Mouse (Mus musculus) urinary bladder, postnatal 14 days (tissue): ENCODE measurements around the gene Ikzf1.

Experiments used
- DNase-seq: peaks from one replicate; pipeline ENCODE4 v3.0.0; 2021; ENCODE audit warnings: low spot score

Gene Ikzf1

DNA sequence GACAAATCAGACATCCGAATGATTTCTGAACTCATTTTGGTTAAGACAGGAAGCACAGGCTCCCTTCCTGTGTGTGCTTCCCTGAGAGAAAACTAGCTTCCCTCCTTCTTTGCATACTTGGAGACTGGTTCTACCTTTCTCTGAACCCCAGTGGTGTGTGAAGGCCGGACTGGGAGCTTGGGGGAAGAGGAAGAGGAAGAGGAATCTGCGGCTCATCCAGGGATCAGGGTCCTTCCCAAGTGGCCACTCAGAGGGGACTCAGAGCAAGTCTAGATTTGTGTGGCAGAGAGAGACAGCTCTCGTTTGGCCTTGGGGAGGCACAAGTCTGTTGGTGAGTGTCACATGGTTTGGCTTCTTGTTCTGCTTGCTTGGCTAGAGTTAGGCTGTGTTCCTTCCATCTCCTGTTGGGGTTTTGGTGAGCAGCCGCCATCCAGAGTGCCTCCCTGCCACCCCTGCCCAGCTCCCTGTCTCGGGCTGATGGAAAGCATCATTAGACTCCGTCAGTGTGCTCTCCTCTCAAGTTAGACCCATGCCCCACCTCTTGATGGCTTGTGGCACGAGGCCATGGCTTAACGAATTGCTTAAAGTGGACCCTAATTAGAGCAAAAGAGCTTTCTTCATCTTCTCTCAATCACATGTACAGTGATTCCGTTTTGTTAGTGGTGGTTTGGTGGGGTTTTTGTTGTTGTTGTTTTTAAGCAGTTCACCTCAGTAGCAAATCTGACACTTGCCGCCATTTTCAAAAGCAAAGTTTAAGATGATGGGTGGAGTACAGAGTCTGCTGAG is 5.4 kb downstream of the Ikzf1 start:
- no peak for DNase-seq

DNA sequence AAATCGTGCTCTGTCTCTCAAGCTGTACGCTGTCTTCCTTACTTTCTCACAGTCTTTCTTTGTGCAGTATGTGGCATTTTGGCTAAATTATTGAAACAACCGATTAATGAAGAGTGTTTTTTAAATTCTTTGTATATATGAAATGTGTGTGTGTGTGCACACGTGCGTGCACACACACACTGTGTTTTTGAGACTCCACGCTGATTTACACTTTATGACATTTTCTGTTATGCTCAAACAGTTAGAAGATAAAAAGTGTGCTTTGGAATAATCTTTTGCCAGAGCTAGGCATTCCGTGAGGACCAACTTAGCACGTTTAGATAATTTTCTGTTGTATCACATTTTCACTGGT is 6.0 kb downstream of the Ikzf1 start:
- DNase-seq, result no peak

DNA sequence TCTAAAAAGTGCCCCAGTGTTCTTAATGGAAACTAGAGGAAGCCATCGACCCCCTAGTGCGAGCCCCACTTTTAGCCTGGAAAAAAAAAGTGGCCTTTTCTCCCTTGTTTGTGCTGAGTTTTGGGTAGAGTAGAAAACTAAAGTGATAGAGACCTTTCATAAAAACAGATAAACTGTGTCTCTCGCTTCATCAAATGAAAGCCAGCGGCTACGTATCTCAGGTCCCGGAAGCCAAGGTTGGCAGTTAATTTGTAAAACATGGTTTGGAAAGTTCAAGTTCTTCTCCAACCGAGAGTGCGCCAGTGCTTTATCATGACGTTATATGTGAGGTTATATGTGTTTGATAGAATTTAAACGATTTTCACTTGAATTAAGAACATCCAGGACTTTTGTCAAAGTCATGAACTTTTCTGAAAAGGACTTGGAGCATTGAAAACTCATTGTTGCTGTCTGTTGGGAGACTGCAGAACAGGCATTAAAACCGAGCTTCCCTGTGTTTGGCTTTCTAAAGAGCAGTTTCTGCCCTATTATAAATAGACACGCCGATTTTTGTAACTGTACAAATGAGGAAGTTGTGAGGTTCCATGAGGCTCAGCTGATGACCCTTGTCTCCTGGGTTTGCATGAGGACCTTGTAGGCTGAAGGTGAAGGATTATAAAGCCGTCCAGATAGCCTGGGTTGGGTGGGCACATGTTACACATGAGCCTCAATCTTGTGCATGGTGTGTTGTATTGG is 6.7 kb downstream of the Ikzf1 start:
- DNase-seq, result no peak

DNA sequence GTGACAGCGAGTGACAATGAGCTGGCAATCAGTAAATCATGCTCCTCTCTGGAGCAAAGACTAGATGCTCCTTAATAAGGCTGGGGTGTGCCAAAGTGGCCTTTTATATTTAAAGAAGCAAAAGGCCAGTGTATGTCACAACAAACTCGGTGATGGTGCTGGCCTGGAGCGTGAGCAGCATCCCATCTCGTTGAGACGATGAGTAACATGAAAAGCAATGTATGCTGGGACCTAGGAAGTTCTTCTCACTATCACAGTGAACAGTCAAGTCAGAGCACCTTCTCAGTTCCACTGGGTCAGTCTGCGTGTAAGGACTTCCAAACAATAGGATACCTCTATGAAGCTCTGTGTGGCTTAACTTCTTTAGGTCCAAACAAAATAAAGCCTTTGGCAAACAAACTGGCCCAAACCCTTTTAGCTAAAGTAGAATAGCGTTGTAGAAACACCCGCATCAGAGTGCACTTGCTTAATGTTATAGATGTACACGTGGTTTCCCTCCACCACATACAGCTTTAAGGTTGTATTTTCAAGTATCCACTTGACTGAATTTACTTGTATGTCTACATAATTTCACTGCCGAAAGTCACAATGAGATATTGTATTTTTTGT is 7.9 kb downstream of the Ikzf1 start:
- no peak for DNase-seq

DNA sequence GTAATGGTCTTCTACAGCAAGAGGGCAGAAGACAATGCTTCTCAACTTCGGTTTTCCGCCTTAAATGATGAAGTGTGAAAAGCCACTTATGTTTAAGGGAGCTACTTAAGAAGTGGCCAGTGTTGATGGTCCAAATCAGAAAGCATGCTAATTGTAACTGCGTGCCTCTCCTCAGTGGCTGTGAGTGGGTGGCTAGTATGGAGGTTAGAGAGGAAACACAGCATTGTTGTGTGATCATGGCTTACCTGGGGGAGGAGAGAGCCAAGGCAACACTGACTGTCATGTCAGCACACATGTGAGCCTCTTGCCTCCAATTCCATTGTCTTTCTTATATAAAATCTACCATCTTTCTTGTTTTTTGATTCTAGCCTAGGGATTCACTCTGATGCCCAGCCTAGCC is 8.6 kb downstream of the Ikzf1 start:
- no peak for DNase-seq

DNA sequence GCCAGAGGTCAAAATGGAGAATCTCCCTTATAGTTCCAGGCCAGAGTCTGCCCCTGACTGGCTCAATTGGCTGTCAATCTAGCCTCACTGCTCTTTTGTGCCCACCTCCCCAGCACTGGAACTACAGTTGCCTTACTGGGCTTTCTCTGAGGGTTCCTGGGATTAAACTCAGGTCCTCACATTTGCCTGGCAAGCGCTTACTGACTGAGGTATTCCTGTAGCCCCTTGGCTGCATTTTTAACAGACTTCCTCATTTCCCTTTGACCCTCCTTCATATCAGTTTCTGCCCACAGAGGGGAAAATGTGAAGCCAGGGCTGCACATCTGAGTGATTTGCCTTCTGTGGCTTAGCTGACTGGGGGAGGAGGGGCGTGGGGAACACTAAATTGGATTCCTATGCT is 9.3 kb downstream of the Ikzf1 start:
- DNase-seq, result no peak

DNA sequence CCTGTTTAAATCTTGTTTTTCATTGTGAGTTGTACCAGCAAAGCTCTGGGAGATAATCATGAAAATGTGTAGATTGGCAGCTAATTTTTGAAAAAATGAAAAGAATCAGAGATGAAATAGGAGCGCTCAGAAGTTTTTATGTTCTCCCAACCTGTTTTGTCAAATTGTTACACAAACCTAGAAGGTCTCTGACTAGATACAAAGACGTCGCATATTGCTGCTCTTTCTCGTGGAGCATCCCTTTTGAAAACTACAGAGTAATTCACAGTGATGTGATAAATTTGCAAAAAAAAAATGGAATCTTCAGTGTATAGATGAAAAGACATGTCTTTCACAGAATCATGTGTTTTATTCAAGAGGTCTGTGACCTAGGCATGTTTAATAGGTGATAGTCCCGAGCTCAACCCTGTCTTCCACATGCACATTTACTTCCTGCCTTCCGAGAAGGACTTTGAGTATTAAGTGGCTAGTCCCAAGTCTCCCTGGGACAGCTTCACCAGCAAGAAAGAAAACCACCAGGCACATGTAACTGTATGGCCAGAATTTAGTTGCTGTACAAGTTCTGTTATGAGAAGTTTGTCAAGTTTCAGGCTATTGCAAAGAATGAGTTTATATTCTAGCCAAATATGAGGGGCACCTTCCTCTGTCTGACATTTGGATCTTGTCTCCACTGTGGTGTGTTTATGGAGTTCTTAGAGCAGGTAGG is 9.8 kb downstream of the Ikzf1 start:
- DNase-seq, result no peak

DNA sequence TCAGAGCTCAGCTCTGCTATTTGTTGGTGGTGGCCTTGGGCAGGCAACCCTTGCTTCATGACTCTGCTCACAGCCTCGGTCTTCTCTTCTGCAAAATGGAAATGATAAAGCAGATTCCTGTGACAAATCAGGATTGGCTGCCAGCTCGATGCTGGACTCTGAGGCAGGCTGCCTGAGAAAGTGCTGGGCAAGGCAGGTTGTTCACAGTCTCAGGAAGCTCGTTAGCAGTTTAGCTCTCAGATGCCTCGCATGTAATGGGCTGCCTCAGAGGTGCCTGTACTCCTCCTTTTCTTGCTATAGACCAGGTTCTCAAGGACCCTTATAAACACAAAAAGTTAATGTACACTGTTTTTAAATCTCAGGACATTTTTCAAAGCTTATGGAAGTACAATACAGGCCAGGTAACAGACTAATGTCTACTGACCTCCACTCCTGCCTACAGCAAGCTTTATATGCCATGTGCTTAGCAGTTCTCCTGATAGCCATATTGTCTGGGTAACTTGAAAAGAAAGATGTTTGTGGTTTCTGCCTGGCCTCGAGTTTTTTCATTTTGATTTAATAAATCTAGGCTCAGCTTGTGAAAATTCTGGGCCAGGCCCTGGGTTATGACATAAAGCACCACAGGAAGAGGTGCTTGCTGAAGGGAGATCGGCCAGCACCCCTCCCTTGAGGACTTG is 10.5 kb downstream of the Ikzf1 start:
- DNase-seq, result no peak

DNA sequence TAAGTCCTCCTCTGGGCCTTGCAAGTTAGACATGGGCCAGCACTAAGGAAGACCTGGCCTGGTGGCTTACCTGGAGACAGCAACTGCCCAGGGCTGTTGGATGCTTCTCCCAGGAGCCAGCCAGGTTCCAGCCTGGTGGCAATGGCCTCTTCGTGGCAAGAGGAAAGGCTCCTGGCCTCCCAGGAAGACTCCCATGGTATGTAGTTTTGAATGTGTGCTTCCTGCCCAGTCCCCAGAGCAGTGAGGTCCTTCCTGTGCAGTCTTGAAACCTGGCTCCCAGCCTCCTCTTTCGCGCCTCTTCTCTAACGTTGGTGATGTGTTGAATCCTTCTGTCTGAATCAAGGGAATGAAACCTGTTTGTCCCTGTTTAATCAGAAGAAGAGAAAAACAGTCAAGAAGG is 11.1 kb downstream of the Ikzf1 start:
- no peak for DNase-seq

DNA sequence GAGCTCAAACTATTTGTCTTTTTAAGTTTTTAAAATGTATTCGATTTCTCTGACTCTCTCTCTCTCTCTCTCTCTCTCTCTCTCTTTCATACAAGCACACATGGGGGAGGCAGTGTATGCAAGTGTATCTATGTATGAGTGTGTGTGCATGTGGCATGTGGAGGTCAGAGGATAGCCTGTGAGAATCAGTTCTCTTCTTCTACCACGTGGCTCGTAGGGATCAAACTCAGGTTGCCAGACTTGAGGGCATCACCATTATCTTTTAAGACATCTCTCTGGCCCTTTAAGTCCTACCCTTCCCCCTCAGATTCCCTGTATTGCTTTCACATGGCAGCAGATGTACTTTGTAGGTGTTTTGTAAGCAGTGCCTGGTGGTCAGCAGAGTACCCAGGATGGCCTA is 12.0 kb downstream of the Ikzf1 start:
- DNase-seq, result no peak

DNA sequence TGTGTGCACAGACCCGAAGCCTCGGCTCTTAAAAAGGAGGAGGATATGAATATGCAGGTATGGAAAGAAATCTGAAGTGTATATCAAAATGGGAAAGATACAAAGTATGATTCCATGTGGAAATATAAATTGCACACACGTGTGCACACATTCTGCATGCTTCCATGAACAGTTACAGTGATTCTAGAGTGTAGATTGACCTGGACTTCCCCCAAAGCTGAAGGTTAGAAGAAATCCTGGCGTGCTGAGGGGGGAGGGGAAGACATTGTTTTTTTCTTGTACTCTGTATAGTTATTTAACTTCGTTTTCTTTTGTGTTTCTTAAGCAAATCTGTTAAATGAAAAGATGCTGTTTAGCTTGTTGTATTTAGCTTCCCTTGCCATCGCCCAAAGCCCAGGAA is 16.6 kb downstream of the Ikzf1 start:
- no peak for DNase-seq

DNA sequence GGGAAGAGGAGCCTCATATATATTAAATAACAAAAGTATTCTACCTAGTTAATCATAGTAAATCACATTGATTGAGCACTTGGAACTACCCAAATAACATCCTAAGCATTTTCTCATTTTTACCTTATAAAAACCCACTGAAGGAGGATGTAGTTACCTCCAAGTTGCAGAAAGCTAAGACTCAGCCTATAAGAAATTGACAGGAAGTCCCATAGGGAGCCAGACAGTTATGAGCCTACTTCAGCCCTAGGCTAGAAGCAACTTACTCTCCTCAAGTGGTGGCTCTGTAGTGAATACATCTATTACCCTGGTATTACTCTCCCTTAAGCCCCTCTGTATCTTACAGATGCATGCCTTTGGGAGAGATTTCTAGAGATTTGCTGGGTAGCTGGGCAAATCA is 19.0 kb downstream of the Ikzf1 start:
- DNase-seq, result no peak

DNA sequence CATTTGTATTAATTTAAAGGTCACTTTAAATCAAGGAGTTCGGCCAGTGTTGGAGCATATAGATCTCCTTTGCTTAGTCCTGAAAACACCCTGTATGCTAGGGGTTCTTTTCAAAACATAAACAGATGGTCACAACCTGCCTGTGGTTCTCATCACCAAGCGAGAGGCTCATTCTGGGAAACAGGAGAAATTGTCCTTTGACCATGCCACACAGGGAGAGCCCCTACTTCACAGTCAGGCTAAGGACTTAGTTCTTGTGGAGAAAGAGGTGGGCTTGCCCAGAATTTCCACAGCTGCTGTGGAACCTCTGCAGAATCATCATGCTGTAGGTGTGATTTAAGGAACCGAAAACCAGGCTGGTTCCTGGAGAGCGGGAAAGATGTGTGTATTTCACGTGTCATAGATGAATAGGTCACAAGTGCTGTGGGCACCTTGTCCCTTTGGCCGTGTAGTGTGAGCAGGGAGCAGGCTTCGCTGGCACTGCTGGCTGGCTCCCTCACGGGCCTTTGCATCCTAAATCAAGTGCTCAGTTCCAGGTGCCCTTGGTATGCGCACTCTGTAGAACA is 23.4 kb downstream of the Ikzf1 start:
- DNase-seq, result no peak

DNA sequence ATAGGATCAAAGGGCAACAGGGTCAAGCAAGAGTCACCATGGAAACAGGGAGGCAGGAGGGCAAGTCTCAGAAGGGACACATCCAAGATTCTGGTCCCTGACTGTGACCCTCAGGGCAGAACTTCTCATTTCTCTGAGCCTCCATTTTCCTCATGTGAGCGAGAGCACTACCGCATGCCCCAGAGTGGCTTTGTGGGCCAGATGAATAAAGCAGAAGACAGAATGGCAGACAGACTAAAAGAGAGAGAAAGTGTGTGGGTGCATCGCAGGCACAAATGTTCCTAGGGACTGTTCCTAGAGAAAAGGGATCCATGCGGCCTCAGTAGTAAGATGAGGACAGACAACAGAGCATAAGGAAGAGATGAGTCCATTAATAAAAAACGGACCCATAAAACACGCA is 24.5 kb downstream of the Ikzf1 start:
- no peak for DNase-seq

DNA sequence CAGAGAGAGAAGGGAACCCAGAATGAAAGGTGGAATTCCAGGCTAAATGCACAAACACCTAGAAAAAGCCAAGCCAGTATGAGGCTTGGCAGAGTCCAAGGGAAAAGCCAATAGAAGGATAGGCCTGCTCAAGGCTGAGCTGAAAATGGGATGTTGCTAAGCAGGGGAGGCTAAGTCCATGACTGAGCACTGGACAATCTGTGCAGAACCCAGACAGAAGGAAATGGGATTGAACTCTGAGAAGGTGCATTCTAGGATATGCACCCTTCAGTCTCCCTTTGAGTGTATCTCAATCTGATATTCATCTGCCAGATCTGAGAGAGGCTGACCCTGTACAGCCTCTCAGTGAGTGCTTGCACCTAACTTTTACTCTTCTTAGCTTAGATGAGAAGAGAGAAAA is 25.9 kb downstream of the Ikzf1 start:
- no peak for DNase-seq

DNA sequence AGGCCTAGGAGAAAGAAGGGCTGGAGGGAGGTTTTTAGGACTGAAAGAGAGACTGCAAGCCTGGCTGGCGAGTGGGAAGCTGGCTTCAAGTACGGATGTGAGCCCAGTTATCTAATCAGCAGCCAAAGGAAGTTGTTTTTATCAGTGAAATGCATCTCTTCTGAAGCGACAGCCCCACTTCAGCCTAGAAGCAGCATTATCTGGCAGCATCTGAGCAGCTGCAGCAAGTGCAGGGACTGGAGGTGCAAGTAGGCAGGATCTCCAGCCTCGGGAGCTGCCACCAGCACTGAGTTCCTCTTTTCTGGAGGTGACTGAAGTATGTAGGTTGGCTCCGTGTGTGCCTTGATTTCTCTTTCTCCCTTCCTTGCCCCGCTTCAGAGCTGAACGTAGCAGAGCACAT is 26.9 kb downstream of the Ikzf1 start:
- no peak for DNase-seq

DNA sequence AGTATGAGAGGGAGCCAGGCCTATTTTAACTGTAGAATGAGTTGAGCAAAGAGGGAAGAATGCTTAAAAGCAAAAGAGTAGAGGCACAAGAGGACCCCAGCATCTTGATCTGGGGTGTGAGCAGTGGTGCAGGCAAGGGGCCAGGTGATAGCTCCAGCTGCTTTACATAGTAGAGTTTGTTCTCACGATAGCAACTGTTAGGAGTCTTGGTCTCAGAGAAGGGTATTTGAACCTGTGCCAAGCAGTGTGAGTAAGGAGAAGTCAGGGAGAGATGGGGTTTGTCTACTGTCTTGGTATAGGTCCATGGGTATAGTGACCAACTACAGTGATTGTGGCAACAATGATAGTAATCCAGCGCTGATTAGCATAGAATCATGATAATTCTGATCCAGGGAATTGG is 29.9 kb downstream of the Ikzf1 start:
- no peak for DNase-seq

DNA sequence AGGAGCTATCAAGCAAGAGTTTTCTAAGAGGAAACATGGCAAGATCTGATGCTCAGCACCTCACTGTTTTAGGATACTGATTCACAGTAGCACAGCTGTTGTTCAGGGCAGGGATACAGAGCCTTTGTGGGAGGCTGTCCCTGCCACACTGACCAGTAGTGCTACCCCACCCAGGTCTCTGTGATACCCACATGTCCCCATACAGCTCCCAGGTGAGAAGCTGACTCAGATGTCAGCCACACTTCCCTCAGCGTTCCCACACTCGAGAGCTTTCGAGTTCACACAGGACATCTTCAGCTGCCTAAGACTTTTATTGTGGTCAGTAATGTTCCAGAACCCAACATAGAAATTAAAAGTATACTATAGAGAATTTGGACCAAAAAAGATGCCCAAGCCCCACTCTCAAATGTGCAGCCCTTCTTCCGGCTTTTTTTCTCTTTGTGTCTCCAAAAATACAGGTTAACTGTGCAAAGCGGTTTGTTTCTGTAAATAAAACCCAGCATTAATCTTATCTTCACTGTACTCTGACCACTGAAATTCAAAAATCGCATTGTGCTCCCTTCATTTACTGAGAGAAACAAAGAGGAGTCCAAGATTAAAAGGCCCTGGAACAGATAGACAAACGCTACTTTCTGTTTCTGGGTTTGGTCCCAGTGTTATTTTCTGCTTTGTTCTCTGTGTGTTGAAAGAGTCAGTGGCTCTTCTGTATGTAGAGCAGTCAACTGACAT is 31.3 kb downstream of the Ikzf1 start:
- no peak for DNase-seq

DNA sequence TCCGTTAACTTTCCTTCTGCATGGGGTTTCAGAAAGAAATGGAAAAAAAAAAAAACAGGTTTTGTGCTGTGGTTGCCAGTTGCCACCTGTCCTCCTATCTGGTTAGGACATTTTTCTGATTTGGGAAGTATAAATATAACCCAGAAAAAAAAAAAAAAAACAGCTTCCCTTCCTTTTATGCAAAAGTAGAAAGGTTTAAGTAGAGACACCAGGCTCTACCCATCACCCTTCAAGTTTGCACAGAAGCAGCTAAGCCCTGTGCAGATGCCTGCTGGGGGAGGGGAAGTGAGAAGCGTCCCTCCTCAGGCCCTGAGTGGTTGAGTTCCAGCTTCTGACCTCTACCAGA is 31.9 kb downstream of the Ikzf1 start:
- no peak for DNase-seq

DNA sequence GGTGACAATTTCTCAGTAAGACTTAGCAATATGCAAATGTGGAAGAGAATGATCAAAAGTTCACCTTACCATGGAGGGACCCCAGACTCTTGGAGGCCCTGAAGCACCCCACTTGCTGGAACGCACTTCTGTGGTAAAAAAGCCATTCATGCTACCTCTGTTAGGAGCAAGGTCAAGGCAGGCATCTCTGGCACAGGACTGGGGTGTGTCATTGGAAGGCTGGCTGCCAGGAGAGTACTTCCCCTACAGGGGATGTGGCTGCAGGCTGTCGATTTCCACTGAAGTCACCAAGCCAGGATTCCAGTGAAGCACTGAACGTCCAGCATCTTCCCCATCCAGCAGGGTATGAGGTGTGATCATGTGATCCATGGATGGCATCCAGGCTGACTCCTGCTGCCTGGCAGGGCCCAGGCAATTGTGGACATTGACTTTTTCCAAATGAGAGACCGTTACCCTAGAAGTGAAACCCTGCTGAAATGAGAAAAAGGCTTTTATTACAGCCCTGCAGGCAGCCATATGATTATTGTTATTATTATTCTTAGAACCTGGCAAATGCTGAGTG is 32.9 kb downstream of the Ikzf1 start:
- no peak for DNase-seq

DNA sequence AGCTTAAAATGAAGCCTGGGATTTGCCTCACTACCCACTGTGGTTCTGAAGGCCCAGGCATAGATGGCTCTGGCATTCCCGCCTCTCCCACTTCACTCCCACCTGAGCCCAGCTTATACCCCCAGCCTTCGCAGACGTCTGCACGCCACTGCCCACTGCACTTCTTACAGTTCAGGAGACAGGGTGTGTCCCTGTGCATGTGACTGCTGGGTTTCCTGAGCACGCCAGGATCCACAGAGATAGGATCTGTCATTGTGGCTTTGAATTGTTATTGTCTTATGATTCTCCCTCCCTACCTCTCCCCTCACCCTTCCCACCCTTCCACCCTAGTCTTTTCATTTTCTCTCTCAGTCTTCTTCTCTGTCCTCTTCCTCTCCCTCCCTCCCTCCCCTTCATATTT is 34.9 kb downstream of the Ikzf1 start:
- DNase-seq, result no peak
